Mouse (Mus musculus) adipose tissue, adult 10 weeks (tissue): ENCODE measurements around the gene Inhbc. TPM values are rescaled to one million over a fixed set of nuclear protein-coding genes. Genes with fewer than 3 reads are reported as not detected.

Source experiments
- polyA plus RNA-seq: library from polyadenylated mRNA; stranded (reverse); fragments of 350-450 nt; fragmentation: Illumina TruSeq; extraction: RNeasy Lipid Tissue Mini Kit (QIAGEN cat#74804); gene quantifications from one replicate; pipeline ENCODE4 v1.2.3, GENCODE M21; 2014; ENCODE audit warnings: low read depth, low replicate concordance

Inhbc gene
- not detected for polyA plus RNA-seq

GRCm38 (mm10) chr10:127369834-127370820 is at the start of gene Inhbc:
Inhbc (minus strand) TSS chr10:127370431.

GRCm38 (mm10) chr10:127380251-127380691 is 10.0 kb upstream of the Inhbc start, which contains the start of gene R3hdm2:
R3hdm2 (plus strand) TSS chr10:127380327.

GRCm38 (mm10) chr10:127353909-127354895 is 16.0 kb downstream of the Inhbc start, which contains the start of gene Inhbe:
Inhbe (minus strand) TSS chr10:127354411.

GRCm38 (mm10) chr10:127341891-127342639 is 28.2 kb downstream of the Inhbc start, which contains the start of gene Gli1:
Gli1 (minus strand) TSS chr10:127341974.

GRCm38 (mm10) chr10:127321621-127322020 is 48.6 kb downstream of the Inhbc start, which contains the start of gene Arhgap9:
Arhgap9 (plus strand) TSS chr10:127321964.

GRCm38 (mm10) chr10:127311476-127312355 is 58.5 kb downstream of the Inhbc start, which contains the start of gene Mars:
Mars (minus strand) TSS chr10:127311786.

Other genes starting within 250 kb of the Inhbc start
- gene Os9, start 249.3 kb downstream of the Inhbc start, polyA plus RNA-seq = 160 TPM
- gene B4galnt1, start 205.2 kb downstream of the Inhbc start, polyA plus RNA-seq = 73.3 TPM
- gene Slc26a10, start 189.8 kb downstream of the Inhbc start, polyA plus RNA-seq = 1.5 TPM
- 29.2 TPM for gene Arhgef25, start 180.3 kb downstream of the Inhbc start, polyA plus RNA-seq
- gene Dtx3, start 174.7 kb downstream of the Inhbc start, polyA plus RNA-seq = 73.3 TPM
- gene Pip4k2c, start 158.8 kb downstream of the Inhbc start, polyA plus RNA-seq = 87.8 TPM
- 2.7 TPM for gene Kif5a, start 107.1 kb downstream of the Inhbc start, polyA plus RNA-seq
- gene Dctn2, start 104.1 kb downstream of the Inhbc start, polyA plus RNA-seq = 189 TPM
- gene Mbd6, start 81.4 kb downstream of the Inhbc start, polyA plus RNA-seq = 36.5 TPM
- gene Mars, start 58.6 kb downstream of the Inhbc start, polyA plus RNA-seq = 41.3 TPM
- gene Arhgap9, start 48.5 kb downstream of the Inhbc start, polyA plus RNA-seq = 9.8 TPM
- gene Gli1, start 28.5 kb downstream of the Inhbc start, polyA plus RNA-seq = 9.5 TPM
- gene Inhbe, start 16.0 kb downstream of the Inhbc start, polyA plus RNA-seq = not detected
- gene R3hdm2, start 9.9 kb upstream of the Inhbc start, polyA plus RNA-seq = 70.1 TPM
- gene Stac3, start 131.3 kb upstream of the Inhbc start, polyA plus RNA-seq = 2.2 TPM
- 10.1 TPM for gene Ndufa4l2, start 144.5 kb upstream of the Inhbc start, polyA plus RNA-seq
- 75.6 TPM for gene Shmt2, start 152.0 kb upstream of the Inhbc start, polyA plus RNA-seq
- gene Nxph4, start 164.1 kb upstream of the Inhbc start, polyA plus RNA-seq = 23.4 TPM